Mouse (Mus musculus) heart, postnatal 0 days (tissue): ENCODE results near the gene Kcnip3. TPM values are rescaled to one million over a fixed set of nuclear protein-coding genes. Genes with fewer than 3 reads are reported as not detected.

Source experiments
- ATAC-seq: fragments of 200-750 bp; cut with Nextera tagmentation; 2 replicates; pipeline ENCODE4 v1.8.0; 2017; ENCODE audit warnings: low read depth, moderate number of reproducible peaks, moderate library complexity; ENCODE audit not compliant: insufficient read depth
- DNase-seq: peaks from one replicate; pipeline ENCODE4 v3.0.0-alpha.2; 2016; ENCODE audit warnings: low spot score
- H3K27ac ChIP-seq: fragments of 300-500 bp; sonication (generic); 2 replicates; pipeline ENCODE4 v1.5.1; 2014; ENCODE audit warnings: low read depth, mild to moderate bottlenecking
- H3K27me3 ChIP-seq: fragments of 300-500 bp; sonication (generic); 2 replicates; pipeline ENCODE4 v1.6.1; 2014; ENCODE audit warnings: low read length, mixed read lengths; ENCODE audit not compliant: control insufficient read depth, insufficient read depth
- H3K36me3 ChIP-seq: fragments of 300-500 bp; sonication (generic); replicated peaks from 2 replicates; pipeline ENCODE4 v1.6.1; 2014; ENCODE audit warnings: low read length, mixed read lengths; ENCODE audit not compliant: control insufficient read depth, insufficient read depth
- H3K4me1 ChIP-seq: fragments of 300-500 bp; sonication (generic); 2 replicates; pipeline ENCODE4 v1.6.1; 2014; ENCODE audit warnings: antibody characterized with exemption; ENCODE audit not compliant: control insufficient read depth, insufficient read depth
- H3K4me2 ChIP-seq: fragments of 300-500 bp; sonication (generic); 2 replicates; pipeline ENCODE4 v1.6.1; 2014; ENCODE audit warnings: low read depth, mild to moderate bottlenecking, low read length, moderate library complexity
- H3K4me3 ChIP-seq: fragments of 300-500 bp; sonication (generic); 2 replicates; pipeline ENCODE4 v1.5.1; 2014; ENCODE audit warnings: low read depth, low read length
- H3K9ac ChIP-seq: fragments of 300-500 bp; sonication (generic); replicated peaks from 2 replicates; pipeline ENCODE4 v1.6.1; 2014; ENCODE audit warnings: low read depth, low read length, mixed read lengths
- H3K9me3 ChIP-seq: fragments of 300-500 bp; sonication (generic); replicated peaks from 2 replicates; pipeline ENCODE4 v1.6.1; 2016; ENCODE audit warnings: low read length; ENCODE audit not compliant: control insufficient read depth
- CTCF ChIP-seq: IDR thresholded peaks from 2 replicates; pipeline ENCODE4 v1.5.1; 2016; ENCODE audit warnings: antibody characterized with exemption, control low read depth, low read depth
- EP300 ChIP-seq: IDR thresholded peaks from 2 replicates; pipeline ENCODE4 v1.6.1; 2016; ENCODE audit warnings: antibody characterized with exemption, low read depth
- WGBS: fragments of 180-500 bp; shearing (Covaris S2); extraction: QIAGEN DNeasy Blood & Tissue Kit; methylation state at CpG from one replicate; pipeline ENCODE4 v1.1.7; 2014; 5-methylcytosine and 5-hydroxymethylcytosine counted together
- polyA plus RNA-seq: library from polyadenylated mRNA; unstranded; fragments of >200 nt; fragmentation: Nextera tagmentation; extraction: Ambion mirVana; gene quantifications from 2 replicates; pipeline ENCODE4 v1.2.1, GENCODE M21; 2015
- total RNA-seq: library from RNA; depleted of rRNA; stranded (reverse); fragments of >200 nt; gene quantifications from 2 replicates; pipeline ENCODE4 v1.2.3, GENCODE M21; 2014; ENCODE audit warnings: low replicate concordance; rRNA removed

Kcnip3 gene
- 3.5 and 7.9 TPM in 2 replicates for total RNA-seq
- polyA plus RNA-seq: 0.20 and 0.40 TPM in 2 replicates

DNA sequence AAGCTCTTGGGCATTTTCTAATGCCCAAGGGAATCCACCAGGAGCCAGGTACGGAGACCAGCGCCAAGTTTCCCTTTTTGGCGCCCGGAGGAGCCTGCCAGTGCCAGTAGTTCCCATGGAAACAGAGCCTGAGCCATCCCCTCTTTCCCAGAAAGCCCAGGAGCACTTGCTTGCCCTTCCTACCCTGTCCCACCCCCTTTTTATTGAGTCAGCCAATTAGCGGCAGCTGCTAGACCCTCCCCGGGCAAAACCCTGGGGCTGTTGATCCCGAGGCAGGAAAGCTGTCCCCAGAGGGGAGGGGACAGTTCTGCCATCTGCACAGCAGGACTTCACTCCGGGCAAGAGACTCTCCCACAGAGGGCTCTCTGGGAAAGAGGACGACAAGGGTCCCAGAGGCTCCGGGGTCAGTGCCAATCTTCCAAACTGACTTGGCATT is at the start of gene Kcnip3:
Kcnip3 (minus strand) TSS at position 89 of the 436 bp plus-strand sequence.
- no peak within 1 kb of the TSS for H3K27ac ChIP-seq
- no peak for TF ChIP-seq CTCF
- no peak for TF ChIP-seq EP300
- 0 out of 2 replicates have a peak, but pooled peaks cover 5% of the 10 kb centered on the region for H3K4me1 ChIP-seq
- ATAC-seq (no peak), DNase-seq (no peak)
- peak within 1 kb of the TSS; percentile 22 for H3K4me3 ChIP-seq
- H3K36me3 ChIP-seq: no peaks in the 10 kb centered on the region
- no peaks in the 10 kb centered on the region for H3K9me3 ChIP-seq
- 7% methylated on average over 10 of the region's 10 CpGs for WGBS
- H3K9ac ChIP-seq: no peak within 1 kb of the TSS
- peak within 1 kb of the TSS; percentile 52 for H3K4me2 ChIP-seq
- peaks cover 15% of the 10 kb centered on the region for H3K27me3 ChIP-seq

DNA sequence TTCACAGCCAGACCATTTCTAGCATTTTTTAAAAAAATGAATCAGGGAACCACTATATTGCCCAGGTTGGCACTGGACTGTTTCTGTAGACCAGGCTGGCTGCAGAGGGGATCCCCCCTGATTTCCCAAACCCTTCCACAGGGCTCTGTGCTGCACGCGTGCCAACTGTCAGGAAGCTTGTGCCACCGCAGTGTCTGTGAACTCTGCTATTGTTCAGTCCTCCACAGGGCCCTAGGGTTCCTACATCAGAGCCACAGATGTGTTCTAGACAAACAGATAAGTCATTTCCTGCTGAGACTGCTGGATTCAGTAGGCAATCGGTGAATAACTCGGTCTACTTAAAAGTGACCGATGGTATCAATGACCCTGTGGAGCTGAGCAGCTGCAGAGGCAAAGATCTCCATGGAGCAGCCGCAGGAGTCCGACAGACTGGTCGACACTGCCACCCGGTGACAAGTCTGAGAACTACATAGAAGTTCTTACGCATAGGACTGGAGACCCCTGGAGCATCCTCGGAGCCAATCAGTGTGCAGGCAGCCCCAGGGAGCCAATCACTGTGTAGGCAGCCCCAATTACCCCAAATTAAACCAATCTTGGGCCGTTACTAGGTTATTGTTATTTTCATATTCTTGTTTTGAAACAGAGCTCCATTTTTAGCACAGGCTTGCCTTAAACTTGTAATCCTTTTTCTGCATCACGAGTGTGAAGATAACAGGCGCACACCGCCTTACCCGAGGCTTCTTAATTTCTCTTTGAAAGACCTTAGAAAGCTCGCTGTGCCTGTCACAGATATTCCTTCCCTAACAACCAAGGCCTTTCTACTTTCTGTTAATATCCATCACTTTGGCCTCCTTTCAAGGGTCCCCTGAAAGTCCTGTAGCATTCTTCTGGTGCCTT is 37.4 kb upstream of the Kcnip3 start:
- Histone ChIP-seq H3K4me3 (no peak overlapping the region), H3K4me2 (no peak overlapping the region), H3K9ac (no peak overlapping the region), H3K4me1 (no peaks in the 10 kb centered on the region), H3K27ac (no peak overlapping the region), H3K27me3 (peaks cover 5% of the 10 kb centered on the region; the same call in 1 of the 2 replicates), H3K9me3 (no peaks in the 10 kb centered on the region), H3K36me3 (no peaks in the 10 kb centered on the region)
- WGBS: 17% methylated on average over 18 of the region's 18 CpGs
- DNase-seq (peak; percentile 68), ATAC-seq (peak; percentile 89)
- TF ChIP-seq CTCF: peak; percentile 79
- TF ChIP-seq EP300: no peak

DNA sequence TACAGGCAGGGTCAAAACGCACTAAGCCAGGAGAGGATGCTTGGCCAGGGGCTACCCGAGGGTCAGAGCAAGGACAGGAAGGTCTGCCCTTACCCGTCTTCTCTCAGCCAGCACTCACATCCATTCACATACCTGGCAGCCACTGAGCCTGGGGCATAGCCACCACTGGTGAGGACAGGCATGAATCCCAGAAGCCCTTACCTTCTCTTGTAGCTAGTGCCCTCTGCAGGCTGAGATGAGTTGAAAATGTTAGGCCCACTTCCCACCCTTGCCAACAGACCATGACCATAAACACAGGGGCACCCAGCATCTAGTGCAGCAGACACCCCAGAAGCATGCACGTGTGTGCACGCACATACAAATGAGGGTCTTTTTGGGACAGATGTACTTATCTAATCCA is 29.2 kb upstream of the Kcnip3 start:
- no peak for ATAC-seq
- no peak for DNase-seq
- no peaks in the 10 kb centered on the region for H3K27me3 ChIP-seq
- H3K4me2 ChIP-seq: no peak overlapping the region
- H3K36me3 ChIP-seq: no peaks in the 10 kb centered on the region
- no peak overlapping the region for H3K4me3 ChIP-seq
- H3K9ac ChIP-seq: no peak overlapping the region
- WGBS: 51% methylated on average over 5 of the region's 5 CpGs
- H3K9me3 ChIP-seq: no peaks in the 10 kb centered on the region
- no peaks in the 10 kb centered on the region for H3K4me1 ChIP-seq
- no peak overlapping the region for H3K27ac ChIP-seq
- peak; percentile 38 for TF ChIP-seq CTCF
- TF ChIP-seq EP300: no peak

DNA sequence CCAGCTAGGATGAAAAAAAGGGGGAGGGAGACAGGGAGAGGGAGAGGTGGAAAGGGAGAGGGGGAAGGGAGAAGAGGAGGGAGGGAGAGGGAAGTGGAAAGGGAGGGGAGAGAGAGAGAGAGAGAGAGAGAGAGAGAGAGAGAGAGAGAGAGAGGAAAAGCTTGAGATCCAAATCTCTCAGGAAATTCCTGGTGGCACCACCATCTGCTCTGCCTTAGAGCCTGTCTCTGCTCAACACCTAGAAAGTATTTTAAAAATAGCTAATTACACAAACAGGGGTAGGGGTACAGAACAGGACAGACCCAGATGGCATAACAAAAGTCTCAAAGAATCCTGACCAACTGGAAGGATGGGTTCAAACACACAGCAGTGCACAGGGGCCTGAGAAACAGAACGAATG is 28.6 kb upstream of the Kcnip3 start:
- no peak overlapping the region for H3K9ac ChIP-seq
- DNase-seq: no peak
- no peak overlapping the region for H3K4me3 ChIP-seq
- no peak overlapping the region for H3K27ac ChIP-seq
- H3K4me2 ChIP-seq: no peak overlapping the region
- no peak for TF ChIP-seq CTCF
- no peak for TF ChIP-seq EP300
- WGBS: 48% methylated on average over 1 of the region's 1 CpGs
- H3K4me1 ChIP-seq: no peaks in the 10 kb centered on the region
- H3K9me3 ChIP-seq: no peaks in the 10 kb centered on the region
- no peak for ATAC-seq
- H3K36me3 ChIP-seq: no peaks in the 10 kb centered on the region
- no peaks in the 10 kb centered on the region for H3K27me3 ChIP-seq

GRCm38 (mm10) chr2:127549711-127550110 is 27.8 kb upstream of the Kcnip3 start:
- Histone ChIP-seq H3K4me3 (no peak overlapping the region), H3K4me1 (no peaks in the 10 kb centered on the region), H3K9me3 (no peaks in the 10 kb centered on the region), H3K4me2 (no peak overlapping the region), H3K9ac (no peak overlapping the region), H3K27ac (no peak overlapping the region), H3K36me3 (no peaks in the 10 kb centered on the region), H3K27me3 (no peaks in the 10 kb centered on the region)
- TF ChIP-seq EP300: no peak
- TF ChIP-seq CTCF: no peak
- DNase-seq: no peak
- no peak for ATAC-seq
